Mouse (Mus musculus) embryonic facial prominence, embryonic 12.5 days (tissue): ENCODE measurements around the gene Hyal1. TPM values are rescaled to one million over a fixed set of nuclear protein-coding genes. Genes with fewer than 3 reads are reported as not detected.

ENCODE experiments used
- ATAC-seq: fragments of 200-750 bp; cut with Nextera tagmentation; 2 replicates; pipeline ENCODE4 v1.8.0; 2017; ENCODE audit not compliant: insufficient number of reproducible peaks, insufficient read depth, low FRiP score, low TSS enrichment
- H3K27ac ChIP-seq: fragments of 300-500 bp; sonication (generic); 2 replicates; pipeline ENCODE4 v1.5.1; 2016; ENCODE audit warnings: mild to moderate bottlenecking
- H3K27me3 ChIP-seq: fragments of 300-500 bp; sonication (generic); 2 replicates; pipeline ENCODE4 v1.6.1; 2016; ENCODE audit warnings: mild to moderate bottlenecking, moderate library complexity
- H3K36me3 ChIP-seq: fragments of 300-500 bp; sonication (generic); 2 replicates; pipeline ENCODE4 v1.6.1; 2016; ENCODE audit warnings: mild to moderate bottlenecking
- H3K4me1 ChIP-seq: fragments of 300-500 bp; sonication (generic); 2 replicates; pipeline ENCODE4 v1.6.1; 2016
- H3K4me2 ChIP-seq: fragments of 300-500 bp; sonication (generic); replicated peaks from 2 replicates; pipeline ENCODE4 v1.6.1; 2016; ENCODE audit warnings: mild to moderate bottlenecking, moderate library complexity
- H3K4me3 ChIP-seq: fragments of 300-500 bp; sonication (generic); 2 replicates; pipeline ENCODE4 v1.5.1; 2016; ENCODE audit warnings: mild to moderate bottlenecking
- H3K9ac ChIP-seq: fragments of 300-500 bp; sonication (generic); 2 replicates; pipeline ENCODE4 v1.6.1; 2016; ENCODE audit warnings: mild to moderate bottlenecking, moderate library complexity
- H3K9me3 ChIP-seq: fragments of 300-500 bp; sonication (generic); 2 replicates; pipeline ENCODE4 v1.6.1; 2016; ENCODE audit warnings: mild to moderate bottlenecking, moderate library complexity
- WGBS: fragments of 180-500 bp; shearing (Covaris S2); methylation state at CpG from one replicate; pipeline ENCODE4 v1.1.7; 2016; 5-methylcytosine and 5-hydroxymethylcytosine counted together
- polyA plus RNA-seq: library from polyadenylated mRNA; unstranded; fragments of >200 nt; fragmentation: Nextera tagmentation; extraction: Ambion mirVana; gene quantifications from 2 replicates; pipeline ENCODE4 v1.2.1, GENCODE M21; 2016

The Hyal1 gene
- polyA plus RNA-seq, 1 experiment from 2014 or later, result 12.2 TPM

DNA sequence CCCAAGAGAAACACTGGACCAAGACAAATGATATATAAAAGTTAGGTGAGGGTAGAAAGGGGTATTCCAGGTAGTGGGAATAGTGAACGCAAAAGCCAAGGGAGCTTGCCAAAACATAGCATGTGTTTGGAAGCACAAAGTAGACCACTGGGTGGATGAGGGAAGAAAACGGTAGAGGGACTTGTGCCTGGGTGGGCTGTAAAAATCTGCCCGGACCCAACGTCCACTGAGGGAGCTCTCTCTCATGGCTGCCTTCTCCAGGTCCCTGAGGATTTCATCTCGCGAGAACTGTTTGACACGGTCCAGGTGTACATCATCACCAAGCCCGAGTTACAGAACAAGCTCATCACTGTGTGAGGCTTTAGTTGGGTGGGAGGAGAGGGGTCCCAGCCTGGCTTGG, 34.0 kb upstream of the Hyal1 start:
- no peak for ATAC-seq

DNA sequence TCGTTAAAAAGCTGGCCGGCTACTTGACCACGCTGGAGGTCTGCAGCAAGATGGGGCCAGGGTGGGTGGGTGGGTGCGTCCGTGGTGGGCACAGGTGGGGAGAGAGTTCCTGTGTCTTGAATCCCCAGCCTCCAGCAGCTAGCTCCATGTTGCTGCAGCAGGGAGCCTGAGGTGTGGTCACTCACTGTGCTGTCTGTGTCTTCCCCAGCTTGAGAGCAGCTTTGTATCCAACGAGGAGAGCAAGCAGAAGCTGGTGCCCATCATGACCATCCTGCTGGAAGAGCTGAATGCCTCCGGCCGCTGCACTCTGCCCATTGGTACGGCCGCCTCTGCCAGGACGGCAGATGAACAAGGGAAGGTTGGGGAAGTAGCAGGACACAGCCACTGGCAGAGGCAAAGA, 33.4 kb upstream of the Hyal1 start:
- Histone ChIP-seq H3K4me2 (peak overlapping the region; percentile 80), H3K4me3 (no peak overlapping the region), H3K9me3 (no peaks in the 10 kb centered on the region), H3K27me3 (no peaks in the 10 kb centered on the region), H3K27ac (no peak overlapping the region), H3K4me1 (peaks cover 30% of the 10 kb centered on the region), H3K36me3 (peaks cover 40% of the 10 kb centered on the region), H3K9ac (no peak overlapping the region)
- ATAC-seq, result no peak
- WGBS, result 86% methylated on average over 11 of the region's 11 CpGs

More for the DNA sequence above, 34.0 kb upstream of the Hyal1 start:
- Histone ChIP-seq H3K9me3 (no peaks in the 10 kb centered on the region), H3K36me3 (peaks cover 46% of the 10 kb centered on the region), H3K4me3 (peak overlapping the region; percentile 50), H3K4me2 (peak overlapping the region; percentile 80), H3K27me3 (no peaks in the 10 kb centered on the region), H3K27ac (0 out of 2 replicates have a peak overlapping the region, but pooled peaks have one; percentile 52), H3K4me1 (peaks cover 30% of the 10 kb centered on the region), H3K9ac (peak overlapping the region; percentile 58)
- 52% methylated on average over 8 of the region's 8 CpGs for WGBS

DNA sequence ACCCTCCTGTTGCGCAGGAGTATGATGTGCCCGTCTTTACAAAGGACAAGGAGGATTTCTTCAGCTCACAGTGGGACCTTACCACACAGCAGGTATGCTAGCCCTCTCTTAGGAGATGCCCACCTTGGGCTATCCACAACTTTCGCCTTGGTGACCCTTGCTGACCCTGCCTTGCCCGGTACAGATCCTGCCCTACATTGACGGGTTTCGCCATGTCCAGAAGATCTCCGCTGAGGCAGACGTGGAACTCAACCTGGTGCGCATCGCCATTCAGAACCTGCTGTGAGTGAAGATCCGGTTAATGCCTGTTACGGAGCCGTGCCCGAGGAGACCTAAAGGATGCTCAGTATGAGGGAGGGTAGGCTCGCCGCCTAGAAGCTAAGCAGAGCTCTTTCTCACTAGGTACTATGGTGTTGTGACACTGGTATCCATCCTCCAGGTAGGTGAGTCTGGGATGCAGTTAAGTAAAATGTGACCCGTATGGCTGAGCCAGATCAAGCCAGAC, 32.5 kb upstream of the Hyal1 start:
- H3K4me2 ChIP-seq, result no peak overlapping the region
- peaks cover 30% of the 10 kb centered on the region for H3K4me1 ChIP-seq
- H3K9me3 ChIP-seq, result no peaks in the 10 kb centered on the region
- no peak overlapping the region for H3K4me3 ChIP-seq
- ATAC-seq, result no peak
- 92% methylated on average over 17 of the region's 17 CpGs for WGBS
- H3K9ac ChIP-seq, result no peak overlapping the region
- no peak overlapping the region for H3K27ac ChIP-seq
- H3K27me3 ChIP-seq, result no peaks in the 10 kb centered on the region
- H3K36me3 ChIP-seq, result peaks cover 31% of the 10 kb centered on the region

DNA sequence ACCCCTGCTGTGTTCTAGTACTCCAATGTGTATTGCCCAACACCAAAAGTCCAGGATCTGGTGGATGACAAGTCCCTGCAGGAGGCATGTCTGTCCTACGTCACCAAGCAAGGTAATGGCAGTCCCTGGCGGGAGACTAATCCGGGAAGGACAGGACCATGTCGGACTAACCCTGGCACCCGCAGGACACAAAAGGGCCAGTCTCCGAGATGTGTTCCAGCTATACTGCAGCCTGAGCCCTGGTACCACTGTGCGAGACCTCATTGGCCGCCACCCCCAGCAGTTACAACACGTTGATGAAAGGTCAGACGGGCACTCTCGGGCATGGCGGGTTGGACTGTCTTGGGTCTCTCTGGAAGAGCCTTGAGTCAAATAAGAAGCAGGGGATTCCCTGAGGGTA, 32.0 kb upstream of the Hyal1 start:
- ATAC-seq, result no peak
- 93% methylated on average over 12 of the region's 12 CpGs for WGBS
- Histone ChIP-seq H3K4me3 (no peak overlapping the region), H3K9me3 (no peaks in the 10 kb centered on the region), H3K4me2 (no peak overlapping the region), H3K9ac (no peak overlapping the region), H3K27ac (no peak overlapping the region), H3K4me1 (peaks cover 30% of the 10 kb centered on the region), H3K36me3 (peaks cover 26% of the 10 kb centered on the region), H3K27me3 (0 out of 2 replicates have a peak, but pooled peaks cover 3% of the 10 kb centered on the region)

DNA sequence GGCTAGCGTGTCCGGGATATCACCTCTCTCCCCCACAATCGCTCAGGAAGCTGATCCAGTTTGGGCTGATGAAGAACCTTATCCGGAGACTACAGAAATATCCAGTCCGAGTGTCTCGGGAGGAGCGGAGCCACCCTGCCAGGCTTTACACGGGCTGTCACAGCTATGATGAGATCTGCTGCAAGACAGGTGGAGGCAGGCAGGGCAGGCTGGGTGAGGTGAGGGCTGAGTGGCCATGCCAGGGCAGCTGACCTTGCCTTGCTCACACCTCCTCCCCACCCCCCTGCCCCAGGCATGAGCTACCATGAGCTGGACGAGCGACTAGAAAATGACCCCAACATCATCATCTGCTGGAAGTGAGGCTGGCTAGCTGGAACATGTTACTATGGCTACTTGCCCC, 31.5 kb upstream of the Hyal1 start:
- 85% methylated on average over 10 of the region's 10 CpGs for WGBS
- H3K4me1 ChIP-seq, result peaks cover 30% of the 10 kb centered on the region
- peaks cover 21% of the 10 kb centered on the region for H3K36me3 ChIP-seq
- no peak overlapping the region for H3K27ac ChIP-seq
- 0 out of 2 replicates have a peak, but pooled peaks cover 6% of the 10 kb centered on the region for H3K27me3 ChIP-seq
- no peak overlapping the region for H3K4me3 ChIP-seq
- H3K9ac ChIP-seq, result no peak overlapping the region
- ATAC-seq, result no peak
- no peaks in the 10 kb centered on the region for H3K9me3 ChIP-seq
- no peak overlapping the region for H3K4me2 ChIP-seq

DNA sequence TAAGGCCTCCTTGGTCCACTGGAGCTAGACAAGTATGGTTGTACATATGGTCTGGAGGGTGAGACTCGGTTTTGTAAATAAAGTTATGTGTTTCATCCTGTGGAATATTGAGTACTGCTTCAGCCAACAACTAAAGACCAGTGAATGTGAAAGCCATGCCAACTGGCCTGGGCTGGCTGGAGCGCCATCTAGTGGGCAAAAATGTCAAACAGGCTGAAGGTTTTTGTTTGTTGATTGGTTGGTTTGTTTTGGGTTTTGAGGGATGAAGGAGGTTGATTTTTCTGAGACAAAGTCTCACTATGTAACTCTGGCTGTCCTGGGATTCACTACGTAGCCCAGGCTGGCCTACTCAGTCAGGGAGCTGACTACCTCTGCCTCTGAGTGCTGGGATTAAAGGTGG, 31.1 kb upstream of the Hyal1 start:
- ATAC-seq, result no peak
- Histone ChIP-seq H3K36me3 (peaks cover 20% of the 10 kb centered on the region), H3K9me3 (no peaks in the 10 kb centered on the region), H3K4me1 (peaks cover 32% of the 10 kb centered on the region), H3K9ac (no peak overlapping the region), H3K4me3 (no peak overlapping the region), H3K4me2 (no peak overlapping the region), H3K27ac (no peak overlapping the region), H3K27me3 (peaks cover 10% of the 10 kb centered on the region; the same call in 1 of the 2 replicates)
- WGBS, result 12% methylated on average over 3 of the region's 3 CpGs

DNA sequence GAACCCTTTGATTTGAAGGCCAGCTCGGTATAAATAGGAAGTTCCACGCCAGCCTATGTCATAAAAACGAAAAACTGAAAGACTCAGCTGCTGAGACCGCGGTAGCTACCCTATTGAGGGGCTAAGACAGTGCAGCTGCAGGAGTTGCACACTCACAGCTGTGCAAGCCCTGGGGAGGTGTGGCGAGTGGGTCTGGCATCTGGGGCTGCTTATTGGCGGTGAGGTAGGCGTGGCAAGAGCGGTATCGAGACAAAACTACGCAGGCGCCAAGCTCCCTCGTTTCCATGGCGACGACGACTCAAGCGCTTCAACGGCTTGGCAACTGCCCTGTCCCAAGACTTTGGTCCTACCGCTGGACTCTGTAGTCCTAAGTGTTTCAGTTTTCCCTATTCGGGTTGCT, 29.7 kb upstream of the Hyal1 start, which contains the start of gene Zmynd10:
Gene Zmynd10, plus strand, starts transcription at position 273 of the 400 bp plus-strand sequence.
- Histone ChIP-seq H3K9me3 (no peaks in the 10 kb centered on the region), H3K27me3 (peaks cover 13% of the 10 kb centered on the region; the same call in 1 of the 2 replicates), H3K36me3 (peaks cover 20% of the 10 kb centered on the region), H3K9ac (0 out of 2 replicates have a peak within 1 kb of the TSS, but pooled peaks have one; percentile 5), H3K4me3 (0 out of 2 replicates have a peak within 1 kb of the TSS, but pooled peaks have one; percentile 12), H3K4me1 (peaks cover 38% of the 10 kb centered on the region), H3K27ac (no peak within 1 kb of the TSS), H3K4me2 (peak within 1 kb of the TSS; percentile 41)
- 4% methylated on average over 20 of the region's 20 CpGs for WGBS
- peak; percentile 48; the same call in 1 of the 2 replicates for ATAC-seq

DNA sequence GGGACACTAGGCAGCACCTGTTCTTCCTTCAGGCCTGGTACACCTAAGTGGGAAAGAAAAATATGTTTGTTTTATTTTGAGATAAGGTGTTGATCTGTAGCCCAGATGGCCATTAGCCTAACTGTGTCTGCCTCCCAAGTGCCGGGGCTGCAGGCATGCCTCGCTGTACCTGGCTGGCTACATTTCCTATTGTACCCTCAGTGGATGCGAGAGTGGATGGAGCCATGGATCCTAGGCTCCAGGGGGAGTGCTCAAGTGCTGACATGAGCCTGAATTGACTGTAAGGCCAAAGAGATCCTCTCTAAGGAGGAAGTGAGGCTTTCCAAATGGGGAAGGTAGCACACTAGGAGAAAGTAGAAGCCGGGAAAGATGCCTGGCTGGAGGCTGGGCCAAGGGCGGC, 28.8 kb upstream of the Hyal1 start:
- Histone ChIP-seq H3K4me3 (no peak overlapping the region), H3K4me2 (no peak overlapping the region), H3K9me3 (no peaks in the 10 kb centered on the region), H3K27me3 (peaks cover 13% of the 10 kb centered on the region; the same call in 1 of the 2 replicates), H3K36me3 (peaks cover 20% of the 10 kb centered on the region), H3K4me1 (peaks cover 40% of the 10 kb centered on the region), H3K9ac (no peak overlapping the region), H3K27ac (no peak overlapping the region)
- ATAC-seq, result no peak
- WGBS, result 76% methylated on average over 5 of the region's 5 CpGs

DNA sequence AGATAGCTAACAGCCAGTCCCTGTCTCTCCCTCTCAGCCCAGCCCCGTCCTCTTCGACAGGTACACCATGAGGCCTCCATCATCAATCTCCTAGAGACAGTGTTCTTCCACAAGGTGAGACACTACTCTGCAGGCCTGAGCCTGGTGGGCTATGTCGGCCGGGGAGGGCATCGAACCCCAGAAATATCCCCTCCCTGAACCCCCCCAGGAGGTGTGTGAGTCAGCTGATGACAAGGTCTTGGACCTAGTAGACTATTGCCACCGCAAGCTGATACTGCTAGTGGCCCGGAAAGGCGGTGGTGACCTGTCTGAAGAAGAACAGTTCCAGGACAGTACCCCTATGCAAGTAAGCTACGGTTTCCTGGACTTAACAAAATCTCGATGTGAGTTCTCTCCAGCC, 27.9 kb upstream of the Hyal1 start:
- Histone ChIP-seq H3K27me3 (peaks cover 13% of the 10 kb centered on the region; the same call in 1 of the 2 replicates), H3K4me3 (no peak overlapping the region), H3K4me1 (peaks cover 46% of the 10 kb centered on the region), H3K36me3 (peaks cover 16% of the 10 kb centered on the region), H3K4me2 (no peak overlapping the region), H3K9ac (no peak overlapping the region), H3K9me3 (no peaks in the 10 kb centered on the region), H3K27ac (no peak overlapping the region)
- no peak for ATAC-seq
- WGBS, result 88% methylated on average over 10 of the region's 10 CpGs

DNA sequence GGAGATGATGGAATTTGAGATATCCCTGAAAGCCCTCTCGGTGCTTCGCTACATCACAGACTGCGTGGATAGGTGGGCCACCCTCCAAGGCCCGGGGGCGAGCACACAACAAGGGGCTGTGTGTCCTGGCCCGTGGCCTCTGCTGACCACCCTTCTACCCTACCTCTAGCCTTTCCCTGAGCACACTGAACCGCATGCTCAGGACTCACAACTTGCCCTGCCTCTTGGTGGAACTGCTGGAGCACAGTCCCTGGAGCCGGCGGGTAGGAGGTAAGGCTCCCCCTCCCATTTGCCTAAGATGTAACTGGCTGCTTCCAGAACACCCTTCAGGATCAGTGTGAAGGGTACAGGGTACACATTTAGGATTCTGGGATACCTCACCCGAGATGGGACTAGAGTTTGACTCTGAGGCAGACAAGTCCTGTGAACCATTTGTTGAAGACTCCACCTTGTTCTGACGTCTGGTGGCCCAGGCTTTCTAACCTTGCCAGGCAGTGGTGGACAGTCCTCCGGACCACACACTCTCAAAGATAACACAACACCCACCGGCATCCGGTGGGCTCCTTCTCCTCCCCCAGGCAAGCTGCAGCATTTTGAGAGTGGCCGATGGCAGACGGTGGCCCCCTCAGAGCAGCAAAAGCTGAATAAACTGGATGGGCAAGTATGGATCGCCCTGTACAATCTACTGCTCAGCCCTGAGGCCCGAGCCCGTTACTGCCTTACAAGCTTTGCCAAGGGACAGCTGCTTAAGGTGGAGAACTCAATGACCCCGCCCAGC, 27.2 kb upstream of the Hyal1 start:
- peaks cover 10% of the 10 kb centered on the region for H3K36me3 ChIP-seq
- H3K27ac ChIP-seq, result no peak overlapping the region
- no peak overlapping the region for H3K4me2 ChIP-seq
- H3K9ac ChIP-seq, result no peak overlapping the region
- no peak overlapping the region for H3K4me3 ChIP-seq
- H3K27me3 ChIP-seq, result peaks cover 13% of the 10 kb centered on the region; the same call in 1 of the 2 replicates
- WGBS, result 82% methylated on average over 20 of the region's 20 CpGs
- H3K9me3 ChIP-seq, result no peaks in the 10 kb centered on the region
- peaks cover 46% of the 10 kb centered on the region for H3K4me1 ChIP-seq
- ATAC-seq, result no peak

DNA sequence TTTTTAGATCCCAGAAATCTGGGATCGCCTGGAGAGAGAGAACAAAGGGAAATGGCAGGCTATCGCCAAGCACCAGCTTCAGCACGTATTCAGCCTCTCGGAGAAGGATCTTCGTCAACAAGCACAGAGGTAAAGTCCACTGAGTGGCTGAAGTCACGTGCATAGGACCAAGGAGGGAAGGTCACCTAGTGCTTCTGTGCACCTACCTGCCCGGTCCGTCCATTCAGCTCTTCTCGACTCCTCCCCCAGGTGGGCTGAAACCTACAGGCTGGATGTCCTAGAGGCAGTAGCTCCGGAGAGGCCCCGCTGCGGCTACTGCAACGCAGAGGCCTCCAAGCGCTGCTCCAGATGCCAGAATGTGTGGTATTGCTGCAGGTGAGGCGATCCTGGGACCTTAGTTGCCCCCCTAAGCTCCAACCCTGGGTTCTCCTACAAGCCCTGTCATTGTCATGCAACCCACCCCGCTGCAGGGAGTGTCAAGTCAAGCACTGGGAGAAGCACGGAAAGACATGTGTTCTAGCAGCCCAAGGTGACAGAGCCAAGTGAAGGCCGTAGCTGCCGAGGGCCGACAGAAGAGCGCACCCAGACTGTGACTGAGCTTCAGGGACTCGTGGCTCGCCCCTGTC, 26.1 kb upstream of the Hyal1 start:
- H3K4me2 ChIP-seq, result peak overlapping the region; percentile 83
- H3K27ac ChIP-seq, result no peak overlapping the region; the same call in 1 of the 2 replicates
- peak overlapping the region; percentile 49 for H3K4me3 ChIP-seq
- H3K36me3 ChIP-seq, result no peaks in the 10 kb centered on the region
- no peak for ATAC-seq
- H3K4me1 ChIP-seq, result peaks cover 48% of the 10 kb centered on the region
- H3K27me3 ChIP-seq, result peaks cover 13% of the 10 kb centered on the region; the same call in 1 of the 2 replicates
- no peaks in the 10 kb centered on the region for H3K9me3 ChIP-seq
- H3K9ac ChIP-seq, result peak overlapping the region; percentile 70
- 24% methylated on average over 23 of the region's 23 CpGs for WGBS
